In genomic region chr13:115107436-115107835, GRCm38 (mm10) we compare ENCODE assay signal across 1 mouse cellular context.
TF ChIP-seq lines count a peak whose summit lies in the region.

No protein-coding gene starts in this region.

TF ChIP-seq in CH12.LX, 34 proteins besides CTCF, POLR2A, EP300 and RAD21 (continued from another document):
- TF ChIP-seq TCF12 (IDR thresholded peaks at IDR 0.05; ENCODE audit: low read depth, low read length): 0 out of 2 replicates have a peak, but pooled peaks have one; percentile 58
- no peak for TF ChIP-seq E2F4 (IDR thresholded peaks at IDR 0.05; ENCODE audit: insufficient replicate concordance, low read depth, low read length)
- TF ChIP-seq MXI1 (IDR thresholded peaks at IDR 0.05; ENCODE audit: low read depth, low read length): no peak
- TF ChIP-seq MEF2A (IDR thresholded peaks at IDR 0.05; ENCODE audit: borderline replicate concordance, low read depth, low read length): peak; percentile 73; the same call in 1 of the 2 replicates
- no peak for TF ChIP-seq ELF1 (IDR thresholded peaks at IDR 0.05; ENCODE audit: low read depth, low read length)
- TF ChIP-seq KAT2A (IDR thresholded peaks at IDR 0.05; ENCODE audit: insufficient replicate concordance, low read length): no peak
- no peak for TF ChIP-seq MAFK (IDR thresholded peaks at IDR 0.05; ENCODE audit: insufficient replicate concordance, low read length)
- no peak for TF ChIP-seq CHD1 (IDR thresholded peaks at IDR 0.05; ENCODE audit: low read depth, low read length)
- TF ChIP-seq USF1 (IDR thresholded peaks at IDR 0.05; ENCODE audit: low read depth, low read length): no peak
- TF ChIP-seq ZC3H11A (IDR thresholded peaks at IDR 0.05; ENCODE audit: low read depth, low read length): no peak
- peak; percentile 71 for TF ChIP-seq MAX (IDR thresholded peaks at IDR 0.05; ENCODE audit: low read length)
